Mouse (Mus musculus): ENCODE results near the gene Elf1.

The Elf1 gene

GRCm38 (mm10) chr14:79521056-79521455 lies 40.1 kb downstream of the Elf1 start:
- DNase-seq (ENCODE audit: low read depth, low spot score) = peak; percentile 52

- DNase-seq (ENCODE audit: low read depth, low spot score) = peak; percentile 75
These were observed 40.6 kb downstream of the Elf1 start for GRCm38 (mm10) chr14:79521471-79522117.

GRCm38 (mm10) chr14:79522387-79522786 lies 41.4 kb downstream of the Elf1 start:
- peak; percentile 38 for DNase-seq (ENCODE audit: low read depth, low spot score)

GRCm38 (mm10) chr14:79526106-79526505 lies 45.1 kb downstream of the Elf1 start:
- DNase-seq (ENCODE audit: low read depth, low spot score) = peak; percentile 78

- DNase-seq (ENCODE audit: low read depth, low spot score) = no peak
These were observed 46.7 kb downstream of the Elf1 start for GRCm38 (mm10) chr14:79527704-79528103.

GRCm38 (mm10) chr14:79529581-79530554 lies 48.9 kb downstream of the Elf1 start:
- DNase-seq (ENCODE audit: low read depth, low spot score) = peak; percentile 86

- no peak for DNase-seq (ENCODE audit: low read depth, low spot score)
These were observed 49.8 kb downstream of the Elf1 start for GRCm38 (mm10) chr14:79530761-79531160.

GRCm38 (mm10) chr14:79532036-79532776 lies 51.2 kb downstream of the Elf1 start:
- DNase-seq (ENCODE audit: low read depth, low spot score) = peak; percentile 82

GRCm38 (mm10) chr14:79533350-79533749 lies 52.4 kb downstream of the Elf1 start:
- DNase-seq (ENCODE audit: low read depth, low spot score) = peak; percentile 67

GRCm38 (mm10) chr14:79534206-79534605 lies 53.2 kb downstream of the Elf1 start:
- DNase-seq (ENCODE audit: low read depth, low spot score) = peak; percentile 16

GRCm38 (mm10) chr14:79534656-79535055 lies 53.7 kb downstream of the Elf1 start:
- peak; percentile 14 for DNase-seq (ENCODE audit: low read depth, low spot score)

- DNase-seq (ENCODE audit: low read depth, low spot score) = peak; percentile 80
These were observed 54.3 kb downstream of the Elf1 start for GRCm38 (mm10) chr14:79535318-79535717.

- peak; percentile 39 for DNase-seq (ENCODE audit: low read depth, low spot score)
These were observed 55.0 kb downstream of the Elf1 start for GRCm38 (mm10) chr14:79536011-79536410.

GRCm38 (mm10) chr14:79536837-79537236 lies 55.8 kb downstream of the Elf1 start:
- peak; percentile 44 for DNase-seq (ENCODE audit: low read depth, low spot score)

- DNase-seq (ENCODE audit: low read depth, low spot score) = peak; percentile 92
These were observed 56.5 kb downstream of the Elf1 start for GRCm38 (mm10) chr14:79537463-79537862.

- peak; percentile 55 for DNase-seq (ENCODE audit: low read depth, low spot score)
These were observed 56.9 kb downstream of the Elf1 start for GRCm38 (mm10) chr14:79537921-79538320.

GRCm38 (mm10) chr14:79541606-79542005 lies 60.6 kb downstream of the Elf1 start:
- peak; percentile 58 for DNase-seq (ENCODE audit: low read depth, low spot score)

- DNase-seq (ENCODE audit: low read depth, low spot score) = no peak
These were observed 68.3 kb downstream of the Elf1 start for GRCm38 (mm10) chr14:79549343-79549742.

- DNase-seq (ENCODE audit: low read depth, low spot score) = no peak
These were observed 70.9 kb downstream of the Elf1 start for GRCm38 (mm10) chr14:79551929-79552328.

GRCm38 (mm10) chr14:79552854-79553253 lies 71.9 kb downstream of the Elf1 start:
- DNase-seq (ENCODE audit: low read depth, low spot score) = no peak

GRCm38 (mm10) chr14:79557796-79558195 lies 76.8 kb downstream of the Elf1 start:
- DNase-seq (ENCODE audit: low read depth, low spot score) = no peak

GRCm38 (mm10) chr14:79562745-79563144 lies 81.8 kb downstream of the Elf1 start:
- peak; percentile 74 for DNase-seq (ENCODE audit: low read depth, low spot score)
